Mouse (Mus musculus): ENCODE results near the gene Cpsf4l.

Gene Cpsf4l

DNA sequence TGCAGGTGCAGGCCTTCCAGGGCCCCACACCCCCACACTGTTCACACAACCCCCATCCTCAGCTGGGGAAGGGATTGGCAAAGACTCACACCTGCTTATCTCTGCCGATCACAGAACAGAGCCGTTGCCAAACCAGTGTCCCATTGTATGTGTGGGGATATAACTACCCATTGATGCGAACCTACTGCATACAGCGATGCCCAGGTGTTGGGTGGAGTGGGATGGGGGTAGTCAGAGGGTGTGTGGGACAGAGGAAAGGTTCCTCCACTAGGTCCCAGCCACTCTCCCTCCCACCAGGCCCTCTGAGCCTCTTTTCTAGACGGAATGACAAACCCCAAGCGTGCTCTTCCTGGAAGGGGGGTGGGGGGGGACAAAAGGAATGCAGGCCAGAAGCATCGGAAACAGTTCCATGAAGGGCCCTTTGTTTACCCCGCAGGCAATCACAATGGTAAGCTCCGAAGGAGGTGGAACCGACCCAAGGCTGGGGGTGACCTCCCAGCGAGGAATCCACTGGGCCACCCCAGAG is at the start of gene Cpsf4l:
Gene Cpsf4l (minus strand): TSS at position 287 of the 526 bp plus-strand sequence.
- DNase-seq = no peak

DNA sequence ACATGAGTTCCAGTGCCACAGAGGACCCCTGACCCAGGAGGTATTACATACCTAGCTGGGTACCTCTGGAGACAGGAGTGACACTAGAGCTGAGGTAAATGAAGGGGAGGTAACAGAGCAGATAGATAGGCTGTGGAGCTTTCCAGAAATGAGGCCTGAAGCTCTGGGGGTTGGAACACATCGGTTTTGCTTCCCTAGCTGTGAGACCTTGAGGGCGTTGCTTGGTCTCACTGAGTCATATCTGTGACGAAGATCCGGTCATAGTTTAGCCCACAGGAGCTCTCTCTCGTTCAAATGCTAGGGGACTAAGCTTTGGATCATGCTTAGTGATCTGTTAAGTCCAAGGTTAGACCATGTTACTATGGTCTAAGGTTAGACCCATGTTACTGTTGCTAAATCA is 49.0 kb upstream of the Cpsf4l start:
- DNase-seq = no peak

GRCm38 (mm10) chr11:113756578-113756977 is 46.8 kb upstream of the Cpsf4l start:
- no peak for DNase-seq

DNA sequence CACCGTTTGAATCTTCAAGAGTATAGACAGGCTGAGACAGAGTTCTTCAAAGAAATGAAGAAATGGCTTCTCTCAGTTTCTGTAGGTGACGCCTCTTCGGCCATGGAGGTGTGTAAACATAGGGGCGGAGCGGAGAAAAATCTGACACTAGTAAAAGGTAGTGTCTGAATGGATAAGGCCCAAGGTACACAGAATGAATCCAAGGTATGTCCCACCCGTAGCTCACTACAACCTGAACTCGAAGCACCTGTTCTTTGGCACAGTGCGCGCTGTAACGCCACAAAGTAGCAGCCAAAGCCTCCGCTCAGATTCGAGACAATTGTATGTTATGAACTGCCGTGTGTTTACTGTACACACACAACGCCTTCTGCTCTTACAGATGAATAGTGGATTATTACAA is 46.1 kb upstream of the Cpsf4l start:
- DNase-seq = no peak

DNA sequence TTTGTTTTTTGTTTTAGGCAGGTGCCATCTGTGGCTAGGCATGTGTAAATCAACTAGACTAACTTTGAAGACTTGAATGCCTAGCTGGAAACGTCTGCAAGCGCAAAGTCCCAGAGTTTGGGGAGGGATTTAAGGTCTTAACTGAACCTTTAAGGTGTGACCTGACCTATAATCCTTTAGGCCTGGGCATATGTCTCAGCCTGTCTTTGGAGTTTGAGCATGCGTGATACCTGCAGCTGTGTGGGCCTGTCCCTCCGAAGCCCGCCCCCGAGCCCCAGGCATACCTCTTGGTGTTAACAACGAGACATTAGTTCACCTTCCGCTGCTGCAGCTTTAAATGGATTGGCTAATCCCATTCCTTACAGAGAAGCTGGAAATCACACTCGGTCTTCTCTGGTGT is 45.0 kb upstream of the Cpsf4l start:
- DNase-seq = no peak

DNA sequence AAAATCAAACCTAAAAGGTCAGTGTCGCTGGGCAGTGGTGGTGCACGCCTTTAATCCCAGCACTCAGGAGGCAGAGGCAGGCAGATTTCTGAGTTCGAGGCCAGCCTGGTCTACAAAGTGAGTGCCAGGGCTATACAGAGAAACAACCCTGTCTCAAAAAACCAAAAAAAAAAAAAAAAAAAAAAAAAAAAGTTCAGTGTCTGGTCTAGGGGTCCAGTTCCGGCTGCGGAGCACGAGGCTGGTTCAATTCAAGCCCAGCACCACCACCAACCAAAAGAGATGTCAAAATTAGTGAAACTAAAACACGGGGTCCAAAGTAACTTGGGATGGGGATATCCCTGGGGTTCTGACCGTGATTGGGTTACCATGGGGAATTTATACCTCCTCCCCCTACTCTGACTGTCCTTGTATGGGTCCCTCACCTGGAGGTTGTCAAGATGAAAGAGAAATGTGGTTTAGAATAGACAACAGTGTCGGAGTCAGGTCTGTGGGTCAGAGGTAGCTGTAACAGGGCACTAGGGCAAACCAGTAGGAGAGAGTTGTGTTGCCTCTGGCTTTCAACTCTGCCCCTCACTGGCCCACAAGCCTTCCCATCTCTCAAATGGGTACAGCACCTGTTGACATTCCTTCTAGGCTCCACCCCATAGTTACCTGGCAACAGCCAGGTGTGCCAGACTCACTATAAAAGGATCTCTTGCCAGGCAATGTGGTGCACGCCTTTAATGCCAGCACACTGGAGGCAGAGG is 43.0 kb upstream of the Cpsf4l start:
- no peak for DNase-seq

DNA sequence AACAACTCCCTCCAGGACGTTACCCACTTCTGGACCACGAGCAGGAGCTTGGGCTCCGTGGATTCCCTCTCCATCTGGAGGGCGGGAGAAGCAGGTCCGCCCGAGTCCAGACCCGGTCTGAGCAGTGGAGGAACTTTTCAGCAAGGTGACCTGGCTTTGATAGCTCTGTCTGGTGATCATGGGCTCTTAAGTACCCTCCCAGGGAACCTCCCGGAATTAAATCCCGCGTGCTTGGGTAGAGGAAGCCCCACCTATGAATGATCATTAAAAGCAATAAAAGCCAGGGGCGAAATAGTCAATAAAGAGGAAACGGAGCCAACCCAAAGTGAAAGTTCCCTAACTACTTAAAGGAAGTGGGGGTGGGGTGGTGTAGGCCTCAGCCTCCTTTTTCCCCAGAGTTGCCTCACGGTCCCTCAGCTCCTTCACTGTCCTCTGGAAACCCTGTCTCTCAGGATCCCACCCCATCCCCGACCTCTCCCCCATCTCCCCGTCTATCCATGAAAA is 42.4 kb upstream of the Cpsf4l start:
- DNase-seq = no peak

- peak; percentile 78 for DNase-seq
These were observed 41.8 kb upstream of the Cpsf4l start, which contains the start of gene Cdc42ep4 for GRCm38 (mm10) chr11:113751484-113752084. TSS of gene Cdc42ep4 (minus strand) at chr11:113751881.

GRCm38 (mm10) chr11:113750571-113751483 is 41.0 kb upstream of the Cpsf4l start:
- DNase-seq = peak; percentile 83

DNA sequence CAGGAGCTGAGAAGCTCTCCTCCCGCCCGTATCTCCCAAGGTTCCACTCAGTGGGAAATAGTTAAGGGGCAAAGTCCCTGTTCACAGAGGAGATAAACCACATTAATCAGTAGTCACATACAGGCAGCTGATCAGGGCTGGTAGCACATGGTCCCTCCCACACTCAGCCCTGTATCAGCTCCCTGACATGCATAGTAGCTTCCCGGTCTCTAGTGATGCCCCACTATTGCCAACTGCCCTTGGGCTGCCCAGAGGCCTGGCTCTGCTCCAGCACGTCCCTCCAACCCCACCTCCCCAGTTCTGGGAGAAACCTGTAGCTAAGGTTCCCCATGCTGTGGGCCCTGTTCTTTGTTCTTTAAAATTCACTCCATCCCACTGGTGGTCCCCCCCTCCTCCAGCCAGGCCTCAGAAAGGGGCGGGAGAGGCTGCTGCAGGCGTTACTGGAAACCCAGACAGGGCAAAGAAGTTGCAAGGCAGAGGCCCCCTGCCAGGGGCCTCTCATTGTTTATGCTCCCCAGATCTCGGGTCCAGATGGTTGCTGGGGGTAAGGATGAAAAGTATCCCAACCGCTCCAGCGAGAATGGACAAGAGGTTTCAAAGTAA is 40.0 kb upstream of the Cpsf4l start:
- peak; percentile 60 for DNase-seq

DNA sequence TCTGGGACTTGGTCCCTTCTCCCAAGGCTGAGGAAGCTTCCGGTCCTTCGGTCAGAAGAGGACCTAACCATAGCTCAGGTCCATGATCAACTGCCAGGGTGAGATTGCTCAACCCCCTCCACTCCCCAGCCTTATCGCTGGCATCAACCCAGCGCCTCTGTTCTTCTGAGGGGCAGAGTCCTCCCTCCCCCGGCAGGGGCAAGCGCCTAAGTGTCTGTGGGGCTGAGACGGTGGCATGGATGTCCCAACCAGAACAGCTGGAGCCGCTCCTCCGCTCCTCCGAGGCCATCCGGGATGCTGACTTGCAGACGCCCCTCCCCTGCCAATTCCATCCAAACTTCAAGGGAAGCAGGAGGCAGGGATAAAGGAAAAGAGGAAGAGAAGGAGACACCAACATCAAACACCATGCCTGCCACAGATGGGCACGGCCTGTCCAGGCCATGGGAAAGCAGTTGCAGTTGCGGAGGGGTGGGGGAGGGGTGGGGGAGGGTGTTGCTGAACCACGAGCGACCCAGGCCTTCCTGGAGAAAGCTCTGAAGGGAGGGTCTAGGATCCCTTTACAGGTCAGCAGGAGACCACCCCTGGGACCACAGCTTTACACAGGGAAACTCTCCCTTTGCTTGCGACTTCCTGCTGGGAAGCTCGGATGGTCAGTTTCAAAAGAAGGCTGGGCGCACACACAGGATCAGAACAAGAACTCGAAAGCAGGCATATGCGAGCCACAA is 39.1 kb upstream of the Cpsf4l start:
- DNase-seq = peak; percentile 40

DNA sequence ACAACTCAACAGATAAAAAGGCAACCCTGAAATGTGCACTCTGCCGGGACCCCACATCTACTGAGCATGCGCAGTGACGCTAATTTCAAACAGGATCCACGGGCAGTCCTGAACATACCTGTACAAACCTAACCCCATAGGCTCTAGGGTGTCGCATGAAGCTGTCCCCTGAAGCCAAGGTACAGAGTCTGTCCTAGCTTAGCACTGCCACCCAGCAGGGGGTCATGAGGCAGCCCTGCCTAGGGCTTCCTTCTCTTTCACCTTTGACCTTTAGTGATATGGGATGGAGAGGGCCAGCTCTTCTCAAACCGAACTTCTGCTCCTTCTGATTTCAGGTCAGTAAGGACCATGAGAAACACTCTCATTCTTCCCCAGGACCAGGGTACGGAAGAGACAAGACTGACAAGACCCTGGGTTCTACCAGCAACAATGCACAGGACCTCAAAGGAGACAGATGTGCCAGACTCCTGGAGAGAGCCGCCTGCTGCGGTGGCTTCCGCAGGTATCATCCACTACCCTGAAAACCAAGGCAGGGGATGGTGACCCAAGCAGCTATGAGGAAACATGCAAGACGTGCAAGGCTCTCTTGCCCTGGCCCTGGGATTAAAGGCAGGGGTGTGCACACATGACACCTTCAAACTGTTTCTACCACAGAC is 38.0 kb upstream of the Cpsf4l start:
- DNase-seq = no peak

GRCm38 (mm10) chr11:113747056-113747455 is 37.2 kb upstream of the Cpsf4l start:
- peak; percentile 73 for DNase-seq

- DNase-seq = no peak
These were observed 36.1 kb upstream of the Cpsf4l start for GRCm38 (mm10) chr11:113745961-113746360.

DNA sequence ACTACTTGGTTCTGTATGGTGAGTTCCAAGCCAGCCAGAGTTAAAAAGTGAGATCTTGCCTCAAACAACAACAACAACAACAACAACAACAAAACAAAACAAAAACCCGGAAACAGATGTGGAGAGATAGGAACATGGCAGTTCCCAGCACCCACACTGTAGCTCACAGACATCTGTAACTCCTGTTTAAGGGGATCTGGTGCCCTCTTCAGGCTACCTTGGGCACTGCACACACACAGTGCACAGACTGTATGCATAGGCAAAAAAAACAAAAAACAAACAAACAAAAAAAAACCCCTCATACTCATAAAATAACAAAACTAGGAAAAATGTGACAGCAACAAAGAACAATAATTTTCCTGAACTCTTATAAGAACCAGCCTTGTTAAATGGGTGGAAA is 33.2 kb upstream of the Cpsf4l start:
- no peak for DNase-seq

GRCm38 (mm10) chr11:113740100-113740499 is 30.3 kb upstream of the Cpsf4l start:
- peak; percentile 31 for DNase-seq

GRCm38 (mm10) chr11:113739213-113739612 is 29.4 kb upstream of the Cpsf4l start:
- DNase-seq = peak; percentile 92

DNA sequence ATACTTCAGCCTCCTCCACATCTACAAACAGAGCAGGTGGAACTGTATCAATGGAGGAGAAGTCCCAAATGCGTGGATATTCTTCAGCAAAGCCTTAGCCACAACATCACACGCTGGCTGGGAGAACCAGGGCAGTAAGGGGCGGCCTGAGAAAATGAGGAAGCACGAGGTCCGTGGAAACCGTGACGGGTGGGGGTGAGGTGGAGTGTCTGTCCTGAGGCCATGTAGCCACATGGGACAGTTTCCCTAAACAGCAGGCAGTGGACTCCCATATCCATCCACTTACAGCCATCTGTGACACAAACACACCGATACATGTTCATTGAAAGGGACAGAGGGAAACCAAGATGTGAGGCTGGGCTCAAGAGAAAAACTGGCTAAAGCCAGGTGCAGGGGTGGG is 28.1 kb upstream of the Cpsf4l start:
- DNase-seq = no peak

DNA sequence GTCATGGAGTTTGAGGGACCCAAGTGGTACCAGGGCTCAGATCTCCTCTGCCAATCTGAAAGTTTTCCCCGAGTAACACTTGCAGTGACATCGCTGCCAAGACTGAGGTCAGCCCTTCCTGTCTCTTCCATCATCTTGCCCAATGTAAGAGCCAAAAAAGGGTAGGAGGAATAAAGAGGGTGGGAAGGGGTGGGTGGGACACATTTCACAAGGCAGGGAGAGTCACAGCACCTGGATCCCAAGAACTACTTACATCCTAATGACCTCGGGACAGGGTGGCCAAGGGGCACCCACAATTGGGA is 27.7 kb upstream of the Cpsf4l start:
- DNase-seq = no peak

GRCm38 (mm10) chr11:113736848-113737552 is 27.2 kb upstream of the Cpsf4l start:
- no peak for DNase-seq

GRCm38 (mm10) chr11:113735151-113735550 is 25.3 kb upstream of the Cpsf4l start:
- peak; percentile 59 for DNase-seq
